Mouse (Mus musculus): ENCODE measurements around the gene Diras2.
"Not testable (repeated sequence)": the region's sequence is repeated elsewhere in the genome, so short reads cannot be mapped to it uniquely, and the experiment has no call there.

Diras2 gene

DNA sequence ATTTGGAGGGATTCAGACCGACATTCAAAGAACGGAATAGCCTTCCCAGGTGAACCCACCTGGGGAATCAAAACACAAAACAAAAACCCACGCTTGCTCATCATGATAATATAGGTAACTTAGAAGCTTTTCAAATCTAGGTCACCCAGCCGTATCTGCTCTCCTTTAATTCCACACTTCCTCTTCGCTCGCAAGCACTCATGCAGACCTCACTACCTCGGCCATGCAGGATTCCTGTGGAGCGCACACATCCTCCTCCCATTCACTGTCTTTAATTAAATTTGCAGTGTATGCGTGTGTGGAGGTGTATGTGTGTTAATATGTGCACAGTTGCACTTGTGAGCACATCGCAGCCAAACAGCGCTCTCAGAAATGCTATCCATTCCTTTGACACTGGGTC is 6.8 kb downstream of the Diras2 start:
- in situ Hi-C loops (cut with MseI, MboI): no loop called here

DNA sequence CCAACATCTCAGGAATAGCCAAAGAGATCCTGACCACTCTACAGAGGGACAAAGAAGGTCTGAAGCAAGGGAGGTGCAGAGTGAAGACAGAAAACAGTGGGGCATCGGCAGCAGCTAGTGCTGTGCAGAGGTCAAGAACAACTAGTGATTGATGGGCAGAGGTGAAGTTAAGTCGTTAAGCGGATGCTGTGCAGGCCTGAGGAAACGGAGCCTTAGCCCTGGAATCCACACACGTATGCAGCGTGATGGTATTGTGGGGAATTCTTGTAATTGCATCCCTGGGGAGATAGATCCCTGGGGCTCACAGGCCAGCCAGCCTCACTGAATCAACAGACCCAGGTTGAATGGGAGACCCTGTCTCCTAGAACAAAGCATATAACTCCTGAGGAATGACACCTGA is 9.9 kb downstream of the Diras2 start:
- in situ Hi-C loops (cut with MseI, MboI): no loop called here

DNA sequence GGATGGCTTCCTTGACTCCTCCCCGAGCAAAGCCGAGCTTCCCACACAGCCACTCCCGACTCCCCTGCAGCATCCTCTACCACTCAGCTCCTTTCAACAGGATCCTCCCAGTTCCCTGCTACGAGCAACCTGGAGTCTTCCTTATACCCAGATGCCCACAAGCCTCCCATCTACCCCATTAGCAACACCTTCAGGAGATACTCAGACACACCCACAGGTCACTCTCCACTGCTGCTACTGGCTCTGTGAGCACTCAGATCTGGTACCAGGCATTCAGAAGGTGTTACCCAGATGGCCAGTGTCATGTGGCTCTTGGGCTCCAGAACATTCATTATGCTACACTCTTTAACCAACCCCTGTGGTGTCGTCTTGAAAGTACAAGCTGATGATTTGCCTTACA is 11.7 kb downstream of the Diras2 start:
- in situ Hi-C loops (cut with MseI, MboI): no loop called here

DNA sequence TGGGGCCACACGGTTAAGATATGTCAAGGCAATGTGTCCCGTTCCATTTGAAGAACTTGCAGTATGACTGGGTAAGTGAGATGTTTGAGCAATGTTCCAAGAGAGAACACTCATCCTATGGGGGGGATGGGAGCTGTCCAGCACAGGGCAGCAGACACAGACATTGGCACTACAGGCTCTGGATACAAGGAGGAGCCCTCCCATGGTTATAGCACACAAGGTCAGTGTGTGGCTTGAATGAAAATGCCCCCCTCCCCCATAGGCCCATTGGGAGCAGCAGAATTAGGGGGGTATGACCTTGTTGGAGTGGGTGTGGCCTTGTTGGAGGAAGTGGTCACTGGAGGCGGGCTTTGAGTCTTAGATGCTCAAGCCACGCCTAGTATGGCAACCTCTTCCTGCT is 12.7 kb downstream of the Diras2 start:
- in situ Hi-C loops (cut with MseI, MboI): no loop called here

DNA sequence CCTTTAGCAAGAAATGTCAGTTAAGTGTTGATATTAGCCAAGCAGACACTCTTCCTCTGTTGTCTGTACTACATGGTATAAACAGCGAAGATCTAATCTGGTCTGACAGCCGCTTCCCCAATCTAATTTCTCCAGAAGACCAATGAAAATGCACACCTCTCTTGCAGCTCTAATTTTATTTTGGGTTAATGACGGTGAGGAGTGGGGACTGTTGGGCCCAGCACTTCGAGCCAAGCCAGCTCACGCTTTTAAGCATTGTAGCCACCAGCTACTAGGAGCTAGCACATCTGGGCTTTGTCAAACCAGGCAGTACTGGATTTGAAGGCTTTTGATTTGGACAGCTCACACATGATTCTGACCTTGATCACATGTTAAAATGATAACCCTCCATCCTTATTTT is 14.1 kb downstream of the Diras2 start:
- in situ Hi-C loops (cut with MseI, MboI): no loop called here

DNA sequence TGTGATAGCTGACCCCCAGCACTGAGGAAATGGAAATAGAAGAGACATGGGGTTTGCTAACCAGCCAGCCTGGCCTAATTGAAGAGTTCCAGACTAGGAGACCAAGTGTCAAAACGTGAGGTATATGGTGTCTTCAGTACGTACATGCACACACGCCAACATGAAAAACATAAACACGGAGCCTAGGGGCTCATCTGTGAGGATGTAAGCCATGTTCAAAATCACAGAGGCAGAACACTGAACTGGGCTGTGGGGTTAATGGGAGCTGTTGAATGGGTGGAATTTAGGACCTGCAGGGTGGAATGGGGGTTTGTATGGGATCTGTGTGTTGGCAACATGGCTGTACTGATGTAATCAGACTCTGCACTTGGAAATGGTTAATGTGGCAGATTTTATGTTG is 14.5 kb downstream of the Diras2 start:
- in situ Hi-C loops (cut with MseI, MboI): no loop called here

DNA sequence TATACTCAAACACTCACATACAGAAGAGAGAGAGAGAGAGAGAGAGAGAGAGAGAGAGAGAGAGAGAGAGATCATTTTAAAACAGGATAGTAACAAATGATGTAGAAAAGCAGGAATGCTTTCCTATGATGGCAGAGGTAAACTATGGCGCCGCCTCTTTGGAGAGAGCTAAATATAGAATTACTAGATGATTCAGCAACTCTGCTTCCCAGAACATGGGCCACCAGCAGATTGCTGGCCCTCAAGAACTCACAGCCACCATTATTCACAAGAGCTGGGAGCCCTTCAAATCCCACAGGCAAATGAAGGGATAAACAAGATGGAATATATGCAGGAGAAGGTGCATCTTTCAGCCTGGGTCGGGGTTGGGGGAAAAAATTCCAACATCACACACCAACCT is 15.0 kb downstream of the Diras2 start:
- in situ Hi-C loops (cut with MseI, MboI): no loop called here

DNA sequence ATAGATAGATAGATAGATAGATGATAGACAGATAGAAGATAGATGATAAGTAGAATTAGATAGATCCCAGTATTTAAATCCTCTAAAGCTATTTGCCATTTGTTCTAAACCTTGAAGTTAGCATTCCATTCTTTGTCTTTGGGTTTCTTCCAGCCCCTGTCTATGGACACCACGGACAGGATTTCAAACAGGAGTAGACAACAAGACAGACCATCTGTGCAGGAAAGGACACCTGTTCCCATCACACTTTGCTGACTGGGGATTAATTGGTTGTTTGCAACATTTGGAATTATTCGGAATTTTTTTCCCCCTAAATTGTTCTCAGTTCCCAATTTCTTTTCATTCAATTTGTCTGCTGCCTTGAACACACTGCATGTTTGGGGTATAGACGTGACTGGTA is 17.5 kb downstream of the Diras2 start:
- in situ Hi-C loops (cut with MseI, MboI): no loop called here

DNA sequence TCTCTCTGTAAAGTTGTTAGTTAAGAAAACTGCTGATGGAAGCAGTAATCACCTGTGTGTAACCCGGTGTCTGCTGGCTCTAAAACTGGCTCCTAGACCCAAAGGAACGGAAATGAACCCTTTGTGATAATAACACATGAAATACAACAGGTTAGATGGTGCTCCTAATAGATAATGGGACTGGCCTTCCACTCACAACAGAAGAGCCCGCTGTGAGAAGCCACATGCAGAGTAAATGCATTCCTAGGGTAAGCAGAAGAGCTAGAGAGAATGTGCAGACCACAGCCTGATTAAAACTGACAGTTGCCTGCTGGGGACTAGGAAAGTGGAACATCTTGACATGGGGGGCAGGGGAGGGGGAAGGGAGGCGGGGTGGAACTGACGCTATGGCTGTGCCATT is 18.7 kb downstream of the Diras2 start:
- in situ Hi-C loops (cut with MseI, MboI): no loop called here

DNA sequence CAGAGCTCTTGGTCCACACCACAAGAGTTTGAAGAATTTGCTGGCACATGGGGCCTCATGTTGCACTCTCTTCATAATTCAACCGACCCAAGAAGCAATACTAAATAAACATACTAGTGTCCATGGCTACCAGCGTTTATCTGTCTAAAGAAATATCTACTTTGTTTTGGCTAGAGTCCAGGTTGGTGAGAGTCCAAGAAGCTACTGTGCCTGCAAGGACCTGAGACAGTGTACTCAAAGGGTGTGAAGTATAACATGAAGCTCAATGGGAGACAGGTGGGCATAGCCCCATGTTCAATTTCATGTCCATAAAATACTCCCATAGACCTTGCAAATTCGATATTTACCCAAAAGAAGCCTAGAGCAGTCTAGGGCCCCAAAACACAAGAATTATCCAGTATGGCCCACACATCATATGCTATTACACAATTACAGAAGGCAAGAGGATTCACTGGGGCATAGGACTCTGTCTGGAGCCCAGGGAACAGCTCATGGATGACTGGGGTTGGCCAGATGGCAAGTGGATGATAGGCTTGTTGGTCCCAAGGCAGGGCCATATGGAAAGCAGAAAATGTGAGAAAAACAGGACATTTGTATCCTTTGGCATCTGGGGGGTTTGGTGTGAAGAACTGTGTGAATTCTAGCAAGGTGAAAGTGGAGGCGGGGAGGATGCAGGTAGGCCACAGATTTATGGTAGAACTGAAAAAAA is 20.8 kb downstream of the Diras2 start:
- in situ Hi-C loops (cut with MseI, MboI): no loop called here

DNA sequence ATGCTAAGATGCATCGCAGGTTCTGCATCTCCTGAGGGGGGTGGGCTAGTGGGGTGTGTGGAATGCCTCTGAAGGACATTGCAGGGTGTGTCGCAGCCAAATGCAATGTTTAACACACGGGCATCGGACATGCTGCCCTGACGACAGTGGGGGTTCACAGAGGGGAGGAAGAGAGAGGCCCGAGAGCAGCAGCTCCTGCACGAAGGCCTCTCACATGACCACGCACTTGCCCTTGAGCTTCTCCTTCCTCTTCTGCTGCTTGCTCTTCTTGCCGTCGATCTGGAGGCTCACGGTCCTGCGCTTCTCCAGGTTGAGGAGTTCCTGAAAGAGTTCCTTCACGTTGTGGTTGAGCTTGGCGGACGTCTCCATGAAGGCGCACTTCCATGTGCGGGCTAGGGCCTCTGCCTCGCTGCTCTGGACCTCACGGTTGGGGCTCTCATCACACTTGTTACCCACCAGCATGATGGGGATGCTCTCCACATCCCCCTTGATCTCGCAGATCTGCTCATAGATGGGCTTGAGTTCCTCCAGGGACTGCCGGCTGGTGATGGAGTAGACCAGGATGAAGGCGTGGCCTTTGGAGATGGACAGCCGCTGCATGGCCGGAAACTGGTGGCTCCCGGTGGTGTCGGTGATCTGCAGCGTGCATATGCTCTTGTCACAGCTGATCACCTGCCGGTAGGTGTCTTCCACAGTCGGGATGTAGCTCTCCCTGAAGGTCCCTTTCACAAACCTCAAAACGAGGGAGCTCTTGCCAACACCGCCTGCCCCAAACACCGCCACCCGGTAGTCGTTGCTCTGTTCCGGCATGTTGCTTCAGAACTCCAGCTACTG is 23.4 kb downstream of the Diras2 start:
- in situ Hi-C loops (cut with MseI, MboI): no loop called here

DNA sequence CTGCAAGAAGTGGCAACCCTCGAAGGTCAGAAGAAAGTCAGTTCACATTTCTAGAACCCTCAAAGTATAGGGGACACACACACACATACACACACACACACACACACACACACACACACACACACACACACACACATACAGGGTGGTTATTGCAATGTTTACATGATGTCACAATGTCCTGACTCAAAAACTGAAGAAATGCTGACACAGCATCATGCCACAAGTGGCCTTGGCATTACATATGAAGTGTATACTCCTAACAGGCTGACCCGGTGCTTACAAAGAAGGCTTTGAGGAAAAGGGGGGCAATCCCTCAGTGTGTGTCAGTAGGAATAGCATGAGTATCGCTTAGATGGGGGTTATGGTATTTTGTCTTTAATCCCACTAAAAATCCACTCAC is 24.3 kb downstream of the Diras2 start:
- in situ Hi-C loops (cut with MseI, MboI): not testable (repeated sequence)

DNA sequence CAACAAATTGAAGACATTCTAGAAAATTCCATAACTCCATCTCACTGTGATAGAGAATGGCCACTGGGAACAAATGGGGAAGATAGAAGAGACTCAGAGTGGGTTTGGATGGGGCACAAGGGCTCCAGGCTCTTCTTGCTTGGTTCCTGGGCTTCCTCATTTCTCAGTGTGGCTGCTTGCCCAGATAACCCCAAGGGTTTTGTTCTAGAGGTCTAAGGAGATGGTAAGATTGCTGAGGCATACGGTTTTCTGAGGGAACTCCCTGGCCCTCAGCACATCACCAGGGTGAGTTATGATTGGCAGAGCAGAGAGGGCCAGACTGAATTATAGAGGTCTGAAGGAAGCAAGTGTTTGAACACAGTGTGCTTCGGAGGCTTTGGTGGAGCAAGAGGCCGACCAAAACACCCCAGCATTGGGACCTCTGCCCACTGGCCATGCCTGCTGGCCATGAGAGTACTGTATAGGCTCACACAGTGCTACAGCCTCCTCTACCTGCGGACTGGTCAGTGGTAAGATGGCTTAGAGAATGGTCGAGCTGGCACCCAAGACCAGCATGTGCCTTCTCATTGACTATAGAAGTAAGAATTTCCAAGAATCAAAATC is 25.3 kb downstream of the Diras2 start:
- in situ Hi-C loops (cut with MseI, MboI): not testable (repeated sequence)

DNA sequence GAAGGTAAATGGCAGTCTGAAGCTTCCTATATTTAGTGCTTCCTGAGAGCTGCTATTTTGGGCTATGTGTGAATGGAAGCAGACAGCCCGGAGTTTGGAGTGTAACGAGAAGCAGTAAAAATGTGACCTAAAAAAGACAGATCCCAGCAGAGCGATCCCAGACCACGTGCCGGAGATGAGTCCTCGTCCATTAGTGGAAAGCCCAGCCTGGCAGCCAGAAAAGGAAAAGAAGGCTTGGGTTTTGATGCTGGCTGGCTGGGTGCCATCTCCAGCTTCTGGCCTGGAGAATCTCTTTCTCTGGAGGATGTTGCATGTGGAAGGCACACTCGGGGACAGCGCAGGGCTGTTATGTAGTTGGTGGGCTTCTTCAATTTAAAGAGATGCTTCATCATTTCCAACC is 29.4 kb downstream of the Diras2 start:
- in situ Hi-C loops (cut with MseI, MboI): no loop called here

DNA sequence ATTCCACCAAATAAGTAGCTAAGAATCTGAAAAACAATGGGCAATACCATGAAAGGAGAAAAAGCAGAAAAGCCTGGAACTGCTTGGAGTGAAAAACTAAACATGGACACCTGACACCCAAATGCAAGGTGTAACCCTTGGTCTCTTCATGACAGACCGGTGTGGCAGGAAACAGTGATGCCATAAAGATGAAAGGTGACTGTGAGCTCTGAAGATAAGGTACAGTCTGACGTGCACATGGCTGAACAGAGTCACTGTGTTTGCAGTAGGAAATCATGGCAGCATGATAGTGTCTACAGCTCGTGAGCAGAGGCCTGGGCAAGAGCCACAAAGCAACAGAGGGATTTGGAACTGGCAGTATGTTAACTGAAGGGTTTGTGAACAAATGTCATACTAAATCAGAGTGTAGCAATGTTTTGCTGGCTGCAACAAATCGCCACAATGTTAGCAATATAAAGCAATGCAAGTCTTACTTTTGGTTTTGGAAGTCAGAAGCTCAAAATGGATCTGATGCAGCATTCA is 34.0 kb downstream of the Diras2 start:
- in situ Hi-C loops (cut with MseI, MboI): no loop called here

DNA sequence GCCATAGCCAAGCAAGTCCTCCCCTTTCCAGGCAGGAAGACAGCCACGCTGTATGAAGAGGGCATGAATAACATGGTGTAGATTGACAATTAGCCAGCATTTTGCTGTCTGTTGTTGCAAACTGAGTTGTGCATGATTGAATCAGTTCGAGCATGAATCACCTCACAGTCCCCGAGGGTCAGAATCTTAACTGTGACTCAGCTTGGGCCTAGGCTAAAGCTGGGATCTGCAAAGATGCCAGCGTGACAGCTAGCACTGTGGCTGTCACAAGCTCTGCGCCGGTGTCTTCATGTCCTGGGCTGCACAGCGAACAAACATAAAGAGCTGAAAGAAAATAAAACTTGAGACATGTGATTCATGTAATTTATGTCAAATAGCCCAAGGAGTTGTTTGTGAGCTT is 42.3 kb downstream of the Diras2 start:
- in situ Hi-C loops (cut with MseI, MboI): no loop called here

DNA sequence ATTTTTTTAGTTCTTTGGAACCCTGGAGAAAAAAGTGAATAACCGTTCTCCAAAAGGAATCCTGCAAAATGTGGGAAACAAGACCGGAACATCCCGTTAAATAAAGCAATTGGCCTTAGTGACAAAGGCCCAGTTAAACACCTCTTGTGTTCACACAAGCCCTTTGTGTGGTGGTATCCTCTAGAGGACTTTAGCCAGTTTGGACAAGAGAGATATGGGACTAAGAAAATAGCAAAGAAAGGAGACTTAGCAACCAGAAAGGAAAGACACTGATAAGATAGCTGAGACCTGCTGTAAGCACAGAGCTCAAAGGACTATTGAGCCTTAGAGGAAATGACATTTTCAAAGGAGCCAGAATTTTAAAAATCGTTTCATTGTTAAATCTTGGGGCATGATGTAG is 47.0 kb downstream of the Diras2 start:
- in situ Hi-C loops (cut with MseI, MboI): no loop called here

DNA sequence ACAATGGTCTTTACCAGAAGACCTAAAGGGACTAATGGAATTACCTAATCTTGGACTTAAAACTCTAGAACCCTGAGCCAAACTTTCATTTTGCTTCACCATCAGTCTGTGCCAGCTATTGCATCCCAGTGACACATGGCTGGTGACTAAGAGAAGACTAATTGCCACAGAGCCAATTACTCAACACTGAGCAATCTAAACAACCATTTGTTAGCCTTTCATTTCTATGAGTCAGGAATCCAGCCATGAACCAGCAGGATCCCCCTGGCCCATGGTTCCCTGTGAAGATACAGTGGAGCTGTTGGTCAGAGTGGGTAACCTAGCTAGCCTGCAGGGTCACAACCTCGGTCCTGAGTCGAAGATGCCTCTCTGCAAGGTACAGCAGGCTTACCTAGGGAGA is 49.3 kb downstream of the Diras2 start:
- in situ Hi-C loops (cut with MseI, MboI): no loop called here

DNA sequence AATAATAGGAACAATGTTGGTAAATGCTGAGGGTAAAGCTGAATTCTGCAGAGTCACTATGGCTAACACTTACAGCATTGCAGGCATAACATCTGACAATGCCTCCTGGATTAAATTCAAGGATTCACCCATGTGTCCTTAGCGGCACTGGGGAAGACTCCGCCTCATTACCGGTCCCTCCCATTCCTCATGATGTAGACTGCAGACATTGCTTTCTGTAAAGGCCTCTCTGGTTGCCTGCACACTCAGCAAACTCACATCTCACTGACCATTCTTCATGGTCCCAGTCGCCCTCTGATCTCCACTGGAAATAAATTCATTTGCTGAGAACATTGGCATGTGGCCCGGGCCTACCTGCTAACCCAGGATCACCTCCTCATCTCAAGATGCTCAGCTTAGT is 51.9 kb downstream of the Diras2 start:
- in situ Hi-C loops (cut with MseI, MboI): loop anchor here in 1 of 2 experiments (10.0 kb wide), 1 partner anchor 204 kb away; no protein-coding TSS in a partner anchor

DNA sequence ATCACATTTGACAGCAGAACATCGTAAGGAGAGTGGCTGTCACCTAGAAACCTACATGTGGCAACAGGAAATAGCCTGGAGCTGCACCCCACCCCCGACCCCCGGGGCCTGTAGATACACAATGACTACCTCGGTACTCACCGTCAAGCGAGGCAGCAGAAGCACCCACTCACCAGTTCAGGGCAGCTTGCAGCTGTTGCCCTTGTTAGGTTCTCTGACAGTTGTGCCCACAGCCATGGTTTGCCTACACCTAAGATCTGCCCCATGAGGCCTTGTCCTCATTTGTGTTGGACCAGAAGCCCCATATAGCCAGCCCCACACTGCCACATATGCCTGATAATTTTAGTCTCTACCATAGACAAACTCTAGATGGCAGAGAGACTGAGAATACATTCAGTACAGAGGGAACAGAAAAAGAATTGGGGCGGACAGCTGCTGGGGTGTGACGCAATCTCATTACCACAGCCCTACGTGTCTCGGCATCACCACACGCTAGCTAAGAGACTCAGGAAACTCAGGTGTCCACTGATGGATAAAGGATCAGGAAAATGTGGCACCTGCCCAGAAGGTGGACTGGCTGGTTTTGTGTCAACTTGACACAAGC is 54.0 kb downstream of the Diras2 start:
- in situ Hi-C loops (cut with MseI, MboI): loop anchor here in 1 of 2 experiments (10.0 kb wide), 1 partner anchor 202 kb away; no protein-coding TSS in a partner anchor

DNA sequence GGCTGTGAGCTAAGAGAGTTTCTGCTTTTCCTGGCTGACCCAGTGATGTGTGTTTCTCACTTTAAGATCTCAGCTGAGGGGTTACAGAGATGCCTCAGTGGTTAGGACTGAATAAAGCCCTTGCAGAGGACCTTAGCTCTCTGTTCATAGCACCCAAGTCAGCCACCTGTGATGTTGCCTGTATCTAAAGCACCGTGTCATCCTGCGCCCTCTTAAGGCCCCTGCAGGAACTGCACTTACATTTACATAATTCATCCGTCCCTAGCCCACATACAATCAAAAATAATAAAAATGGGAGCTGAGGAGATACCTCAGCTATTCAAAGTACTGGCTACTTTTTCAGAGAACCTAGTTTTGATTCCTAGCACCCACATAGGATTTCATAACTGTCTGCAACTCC is 54.9 kb downstream of the Diras2 start:
- in situ Hi-C loops (cut with MseI, MboI): loop anchor here in 1 of 2 experiments (10.0 kb wide), 1 partner anchor 201 kb away; no protein-coding TSS in a partner anchor

DNA sequence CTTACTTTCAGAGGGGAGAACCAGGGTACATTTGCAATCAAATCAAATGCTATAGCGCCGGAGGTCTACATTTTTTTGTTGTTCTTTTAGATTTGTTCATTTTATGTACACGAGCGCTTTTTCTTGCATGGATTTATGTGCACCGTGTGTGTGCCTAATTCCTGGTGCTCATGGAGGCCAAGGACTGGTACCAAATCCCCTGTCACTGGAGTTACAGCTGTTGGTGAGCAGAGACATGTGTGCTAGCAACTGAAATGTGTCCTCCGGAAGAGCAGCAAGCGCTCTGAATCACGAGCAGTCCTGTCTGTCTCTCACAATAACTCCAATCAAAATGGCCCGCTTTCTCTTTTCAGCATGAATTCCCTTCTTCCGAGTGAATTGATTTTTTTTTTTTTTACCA is 55.8 kb downstream of the Diras2 start:
- in situ Hi-C loops (cut with MseI, MboI): loop anchor here in 1 of 2 experiments (10.0 kb wide), 1 partner anchor 200 kb away; no protein-coding TSS in a partner anchor

Data from mouse trophoblast stem cell (cell line).